Mouse (Mus musculus): ENCODE data around the gene Nudt3. TPM values are rescaled to one million over a fixed set of nuclear protein-coding genes. Genes with fewer than 3 reads are reported as not detected.

Gene Nudt3
- 71.2 and 71.7 TPM in 2 replicates for polyA plus RNA-seq (2015; fragmentation: Nextera tagmentation; extraction: Ambion mirVana)

GRCm38 (mm10) chr17:27623360-27624326, at the start of gene Nudt3:
Gene Nudt3, minus strand, starts transcription at chr17:27623495.
- 4% methylated on average over 87 of the region's 91 CpGs for WGBS
- H3K9ac ChIP-seq: peak within 1 kb of the TSS; percentile 99

GRCm38 (mm10) chr17:27671720-27672119, 48.4 kb upstream of the Nudt3 start:
- no peak overlapping the region for H3K4me3 ChIP-seq (replicated peaks)
- no peak for ATAC-seq
- 78% methylated on average over 6 of the region's 6 CpGs for WGBS
- H3K4me1 ChIP-seq (replicated peaks): no peaks in the 10 kb centered on the region
- no peak overlapping the region for H3K4me2 ChIP-seq (replicated peaks)
- no peak overlapping the region for H3K27ac ChIP-seq
- no peaks in the 10 kb centered on the region for H3K9me3 ChIP-seq
- H3K36me3 ChIP-seq: no peaks in the 10 kb centered on the region
- no peak overlapping the region for H3K9ac ChIP-seq
- no peaks in the 10 kb centered on the region for H3K27me3 ChIP-seq (replicated peaks)

More at GRCm38 (mm10) chr17:27623360-27624326, at the start of gene Nudt3:
- Histone ChIP-seq H3K4me1 (replicated peaks) (peaks cover 16% of the 10 kb centered on the region), H3K4me2 (replicated peaks) (peak within 1 kb of the TSS; percentile 74), H3K4me3 (replicated peaks) (peak within 1 kb of the TSS; percentile 90), H3K27ac (peak within 1 kb of the TSS; percentile 93), H3K36me3 (no peaks in the 10 kb centered on the region), H3K9me3 (no peaks in the 10 kb centered on the region), H3K27me3 (replicated peaks) (no peaks in the 10 kb centered on the region)
- ATAC-seq: peak; percentile 94

- Histone ChIP-seq H3K4me2 (replicated peaks) (no peak overlapping the region), H3K9ac (no peak overlapping the region), H3K4me3 (replicated peaks) (no peak overlapping the region), H3K27ac (no peak overlapping the region), H3K27me3 (replicated peaks) (peaks cover 25% of the 10 kb centered on the region), H3K4me1 (replicated peaks) (peaks cover 10% of the 10 kb centered on the region), H3K9me3 (no peaks in the 10 kb centered on the region), H3K36me3 (no peaks in the 10 kb centered on the region)
- 54% methylated on average over 7 of the region's 7 CpGs for WGBS
- ATAC-seq: no peak
Observed at GRCm38 (mm10) chr17:27658767-27659166, 35.5 kb upstream of the Nudt3 start.

- Histone ChIP-seq H3K4me3 (replicated peaks) (no peak overlapping the region), H3K4me2 (replicated peaks) (no peak overlapping the region), H3K36me3 (no peaks in the 10 kb centered on the region), H3K4me1 (replicated peaks) (peaks cover 10% of the 10 kb centered on the region), H3K9me3 (no peaks in the 10 kb centered on the region), H3K9ac (no peak overlapping the region), H3K27me3 (replicated peaks) (peaks cover 25% of the 10 kb centered on the region), H3K27ac (no peak overlapping the region)
- WGBS: 70% methylated on average over 8 of the region's 8 CpGs
- ATAC-seq: no peak
Observed at GRCm38 (mm10) chr17:27657123-27657522, 33.8 kb upstream of the Nudt3 start.

- Histone ChIP-seq H3K4me2 (replicated peaks) (0 out of 2 replicates have a peak overlapping the region, but pooled peaks have one; percentile 91), H3K4me3 (replicated peaks) (no peak overlapping the region), H3K9ac (no peak overlapping the region), H3K27me3 (replicated peaks) (peaks cover 25% of the 10 kb centered on the region), H3K4me1 (replicated peaks) (peaks cover 10% of the 10 kb centered on the region), H3K27ac (no peak overlapping the region), H3K9me3 (no peaks in the 10 kb centered on the region), H3K36me3 (no peaks in the 10 kb centered on the region)
- no peak for ATAC-seq
- 17% methylated on average over 5 of the region's 5 CpGs for WGBS
Observed at GRCm38 (mm10) chr17:27656414-27656813, 33.1 kb upstream of the Nudt3 start.

GRCm38 (mm10) chr17:27656011-27656399, 32.7 kb upstream of the Nudt3 start:
- 4% methylated on average over 14 of the region's 14 CpGs for WGBS
- H3K4me1 ChIP-seq (replicated peaks): peaks cover 10% of the 10 kb centered on the region
- H3K4me2 ChIP-seq (replicated peaks): peak overlapping the region; percentile 91
- H3K9ac ChIP-seq: 0 out of 2 replicates have a peak overlapping the region, but pooled peaks have one; percentile 30
- H3K36me3 ChIP-seq: no peaks in the 10 kb centered on the region
- no peak overlapping the region for H3K27ac ChIP-seq
- peaks cover 25% of the 10 kb centered on the region for H3K27me3 ChIP-seq (replicated peaks)
- H3K9me3 ChIP-seq: no peaks in the 10 kb centered on the region
- ATAC-seq: no peak
- peak overlapping the region; percentile 45 for H3K4me3 ChIP-seq (replicated peaks)

GRCm38 (mm10) chr17:27655089-27656010, 32.1 kb upstream of the Nudt3 start, which contains the start of gene Pacsin1:
Gene Pacsin1, plus strand, starts transcription at chr17:27655509.
- Histone ChIP-seq H3K9me3 (no peaks in the 10 kb centered on the region), H3K27ac (no peak within 1 kb of the TSS), H3K27me3 (replicated peaks) (peaks cover 25% of the 10 kb centered on the region), H3K4me2 (replicated peaks) (peak within 1 kb of the TSS; percentile 91), H3K36me3 (no peaks in the 10 kb centered on the region), H3K4me3 (replicated peaks) (peak within 1 kb of the TSS; percentile 45), H3K4me1 (replicated peaks) (peaks cover 10% of the 10 kb centered on the region), H3K9ac (peak within 1 kb of the TSS; percentile 30)
- WGBS: 1% methylated on average over 49 of the region's 65 CpGs
- ATAC-seq: peak; percentile 74

- no peak for ATAC-seq
- WGBS: 54% methylated on average over 10 of the region's 10 CpGs
- Histone ChIP-seq H3K4me3 (replicated peaks) (no peak overlapping the region), H3K4me1 (replicated peaks) (peaks cover 10% of the 10 kb centered on the region), H3K27me3 (replicated peaks) (peaks cover 25% of the 10 kb centered on the region), H3K4me2 (replicated peaks) (no peak overlapping the region), H3K27ac (no peak overlapping the region), H3K9ac (no peak overlapping the region), H3K9me3 (no peaks in the 10 kb centered on the region), H3K36me3 (no peaks in the 10 kb centered on the region)
Observed at GRCm38 (mm10) chr17:27653253-27653959, 30.1 kb upstream of the Nudt3 start.

- 81% methylated on average over 23 of the region's 23 CpGs for WGBS
- no peak for ATAC-seq
- H3K4me3 ChIP-seq (replicated peaks): no peak overlapping the region
Observed at GRCm38 (mm10) chr17:27652046-27652790, 28.9 kb upstream of the Nudt3 start.

GRCm38 (mm10) chr17:27650586-27650985, 27.3 kb upstream of the Nudt3 start:
- WGBS: 66% methylated on average over 13 of the region's 13 CpGs
- ATAC-seq: no peak
- Histone ChIP-seq H3K9ac (no peak overlapping the region), H3K36me3 (no peaks in the 10 kb centered on the region), H3K27ac (no peak overlapping the region), H3K4me3 (replicated peaks) (no peak overlapping the region), H3K9me3 (no peaks in the 10 kb centered on the region), H3K4me2 (replicated peaks) (no peak overlapping the region), H3K4me1 (replicated peaks) (peaks cover 4% of the 10 kb centered on the region), H3K27me3 (replicated peaks) (peaks cover 9% of the 10 kb centered on the region)

More at GRCm38 (mm10) chr17:27652046-27652790, 28.9 kb upstream of the Nudt3 start:
- Histone ChIP-seq H3K36me3 (no peaks in the 10 kb centered on the region), H3K27me3 (replicated peaks) (peaks cover 25% of the 10 kb centered on the region), H3K4me1 (replicated peaks) (peaks cover 10% of the 10 kb centered on the region), H3K9ac (no peak overlapping the region), H3K4me2 (replicated peaks) (no peak overlapping the region), H3K27ac (no peak overlapping the region), H3K9me3 (no peaks in the 10 kb centered on the region)

- Histone ChIP-seq H3K27ac (no peak overlapping the region), H3K9ac (no peak overlapping the region), H3K4me1 (replicated peaks) (no peaks in the 10 kb centered on the region), H3K4me2 (replicated peaks) (no peak overlapping the region), H3K4me3 (replicated peaks) (no peak overlapping the region), H3K9me3 (no peaks in the 10 kb centered on the region), H3K27me3 (replicated peaks) (peaks cover 5% of the 10 kb centered on the region), H3K36me3 (no peaks in the 10 kb centered on the region)
- no peak for ATAC-seq
- 10% methylated on average over 12 of the region's 12 CpGs for WGBS
Observed at GRCm38 (mm10) chr17:27650160-27650559, 26.9 kb upstream of the Nudt3 start.
